Mouse (Mus musculus) neural tube, embryonic 14.5 days (tissue): ENCODE measurements around the gene Zfp784. TPM values are rescaled to one million over a fixed set of nuclear protein-coding genes. Genes with fewer than 3 reads are reported as not detected.
"Not testable (repeated sequence)": the region's sequence is repeated elsewhere in the genome, so short reads cannot be mapped to it uniquely, and the experiment has no call there.

Source experiments
- ATAC-seq: fragments of 200-750 bp; cut with Nextera tagmentation; 2 replicates; pipeline ENCODE4 v1.8.0; 2017; ENCODE audit warnings: low read depth, mild to moderate bottlenecking, moderate TSS enrichment, moderate library complexity
- H3K27ac ChIP-seq: fragments of 300-500 bp; sonication (generic); 2 replicates; pipeline ENCODE4 v1.5.1; 2014; ENCODE audit warnings: low read depth, mild to moderate bottlenecking, control low read depth, low read length, moderate library complexity, mixed read lengths
- H3K27me3 ChIP-seq: fragments of 300-500 bp; sonication (generic); 2 replicates; pipeline ENCODE4 v1.6.1; 2014; ENCODE audit warnings: low read length; ENCODE audit not compliant: control insufficient read depth, insufficient read depth
- H3K36me3 ChIP-seq: fragments of 300-500 bp; sonication (generic); 2 replicates; pipeline ENCODE4 v1.6.1; 2014; ENCODE audit warnings: low read length, mixed read lengths; ENCODE audit not compliant: control insufficient read depth, insufficient read depth
- H3K4me1 ChIP-seq: fragments of 300-500 bp; sonication (generic); 2 replicates; pipeline ENCODE4 v1.6.1; 2014; ENCODE audit warnings: low read length; ENCODE audit not compliant: control insufficient read depth, insufficient read depth
- H3K4me2 ChIP-seq: fragments of 300-500 bp; sonication (generic); 2 replicates; pipeline ENCODE4 v1.6.1; 2014; ENCODE audit warnings: mild to moderate bottlenecking, low read depth, low read length, control low read depth
- H3K4me3 ChIP-seq: fragments of 300-500 bp; sonication (generic); 2 replicates; pipeline ENCODE4 v1.5.1; 2014; ENCODE audit warnings: low read depth, low read length, control low read depth, mixed read lengths
- H3K9ac ChIP-seq: fragments of 300-500 bp; sonication (generic); replicated peaks from 2 replicates; pipeline ENCODE4 v1.6.1; 2014; ENCODE audit warnings: low read depth, mild to moderate bottlenecking, control low read depth, low read length, mixed read lengths
- H3K9me3 ChIP-seq: fragments of 300-500 bp; sonication (generic); 2 replicates; pipeline ENCODE4 v1.6.1; 2016; ENCODE audit warnings: low read length; ENCODE audit not compliant: control insufficient read depth
- WGBS: fragments of 180-500 bp; shearing (Covaris S2); extraction: QIAGEN DNeasy Blood & Tissue Kit; methylation state at CpG from one replicate; pipeline ENCODE4 v1.1.7; 2014; 5-methylcytosine and 5-hydroxymethylcytosine counted together
- polyA plus RNA-seq: library from polyadenylated mRNA; unstranded; fragments of >200 nt; fragmentation: Nextera tagmentation; extraction: Ambion mirVana; gene quantifications from 2 replicates; pipeline ENCODE4 v1.2.1, GENCODE M21; 2014

Gene Zfp784
- polyA plus RNA-seq, 1 experiment from 2014 or later, result 8.5 TPM

- Histone ChIP-seq H3K4me2 (peak within 1 kb of the TSS; percentile 83), H3K36me3 (peaks cover 9% of the 10 kb centered on the region; the same call in 1 of the 2 replicates), H3K4me1 (peaks cover 7% of the 10 kb centered on the region), H3K4me3 (peak within 1 kb of the TSS; percentile 81), H3K27ac (peak within 1 kb of the TSS; percentile 92), H3K9me3 (no peaks in the 10 kb centered on the region), H3K9ac (peak within 1 kb of the TSS; percentile 96), H3K27me3 (no peaks in the 10 kb centered on the region)
- peak; percentile 89 for ATAC-seq
- WGBS, result under 1% methylated on average over 46 of the region's 49 CpGs
Observed at GRCm38 (mm10) chr7:5020000-5020681, 18.1 kb downstream of the Zfp784 start, which contains the start of the genes Zfp865 and Ccdc106. TSS of gene Zfp865 (plus strand) at chr7:5020376. TSS of gene Ccdc106 (plus strand) at chr7:5020553.

DNA sequence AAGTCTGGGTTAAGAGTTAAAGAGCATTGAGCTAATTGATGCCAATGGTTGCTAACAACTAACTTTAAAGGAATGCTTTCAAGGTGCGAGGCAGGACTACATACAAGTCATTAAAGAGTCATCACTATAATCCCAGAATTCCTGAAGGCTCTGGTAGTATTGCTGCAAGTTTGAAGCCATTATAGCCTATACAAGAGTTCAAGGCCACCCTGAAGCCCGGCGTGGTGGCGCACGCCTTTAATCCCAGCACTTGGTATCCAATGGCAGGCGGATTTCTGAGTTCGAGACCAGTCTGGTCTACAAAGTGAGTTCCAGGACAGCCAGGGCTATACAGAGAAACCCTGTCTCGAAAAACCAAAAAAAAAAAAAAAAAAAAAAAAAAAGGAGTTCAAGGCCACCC, 18.7 kb downstream of the Zfp784 start:
- Histone ChIP-seq H3K27ac (peak overlapping the region; percentile 60; the same call in 1 of the 2 replicates), H3K4me2 (peak overlapping the region; percentile 29), H3K4me3 (peak overlapping the region; percentile 81)
- H3K27me3 ChIP-seq, H3K36me3 ChIP-seq, H3K4me1 ChIP-seq, H3K9ac ChIP-seq, H3K9me3 ChIP-seq, ATAC-seq: not testable (repeated sequence)
- WGBS, result 28% methylated on average over 8 of the region's 8 CpGs

GRCm38 (mm10) chr7:5017931-5018330, 20.3 kb downstream of the Zfp784 start:
- no peak overlapping the region for H3K4me3 ChIP-seq
- H3K9me3 ChIP-seq, result no peaks in the 10 kb centered on the region
- H3K27me3 ChIP-seq, result no peaks in the 10 kb centered on the region
- H3K9ac ChIP-seq, result no peak overlapping the region
- H3K36me3 ChIP-seq, result peaks cover 6% of the 10 kb centered on the region; the same call in 1 of the 2 replicates
- H3K4me2 ChIP-seq, result no peak overlapping the region
- ATAC-seq, result no peak
- WGBS, result 96% methylated on average over 21 of the region's 21 CpGs
- no peak overlapping the region for H3K27ac ChIP-seq
- peaks cover 7% of the 10 kb centered on the region for H3K4me1 ChIP-seq

DNA sequence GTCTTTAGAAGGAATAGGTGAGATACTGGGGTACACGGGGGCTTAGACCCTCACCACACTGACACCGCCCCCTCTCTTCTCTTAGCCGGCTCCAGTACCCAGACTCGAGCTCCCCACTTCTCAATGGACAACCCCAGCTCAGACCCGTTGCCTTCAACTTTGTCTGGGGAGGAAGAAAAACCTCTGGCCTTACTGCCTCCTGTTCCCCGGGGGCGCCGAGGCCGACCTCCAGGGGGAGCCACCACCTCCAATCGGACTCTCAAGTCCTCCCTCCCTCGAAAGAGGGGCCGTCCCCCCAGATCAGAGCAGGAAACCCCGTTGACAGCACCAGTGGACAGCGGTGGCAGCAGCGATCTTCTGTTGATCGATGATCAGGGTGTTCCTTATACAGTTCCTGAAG, 20.9 kb downstream of the Zfp784 start:
- peaks cover 7% of the 10 kb centered on the region for H3K4me1 ChIP-seq
- peaks cover 8% of the 10 kb centered on the region; the same call in 1 of the 2 replicates for H3K36me3 ChIP-seq
- H3K9me3 ChIP-seq, result no peaks in the 10 kb centered on the region
- 93% methylated on average over 16 of the region's 16 CpGs for WGBS
- ATAC-seq, result no peak
- no peak overlapping the region for H3K4me3 ChIP-seq
- H3K27me3 ChIP-seq, result no peaks in the 10 kb centered on the region
- H3K4me2 ChIP-seq, result no peak overlapping the region
- H3K9ac ChIP-seq, result no peak overlapping the region
- H3K27ac ChIP-seq, result no peak overlapping the region

DNA sequence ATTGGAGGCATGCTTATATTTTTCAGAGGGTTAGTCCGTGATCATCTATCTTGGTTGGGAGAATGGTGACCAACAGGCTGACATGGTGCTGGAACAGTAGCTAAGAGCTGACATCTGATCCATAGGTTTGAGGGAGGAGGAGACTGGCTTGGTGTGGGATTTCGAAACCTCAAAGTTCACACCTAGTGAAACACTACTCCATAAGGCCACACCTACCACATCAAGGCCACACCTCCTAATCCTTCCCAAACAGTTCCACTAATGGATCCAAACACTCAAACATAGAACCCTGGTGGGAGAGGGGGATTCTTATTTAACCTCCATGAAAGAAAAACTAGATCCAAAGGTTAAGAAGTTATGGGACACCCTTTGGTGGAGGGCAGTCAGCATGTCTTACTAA, 21.3 kb downstream of the Zfp784 start:
- Histone ChIP-seq H3K9ac (no peak overlapping the region), H3K4me1 (peaks cover 7% of the 10 kb centered on the region), H3K27me3 (no peaks in the 10 kb centered on the region), H3K9me3 (no peaks in the 10 kb centered on the region), H3K36me3 (peaks cover 6% of the 10 kb centered on the region; the same call in 1 of the 2 replicates), H3K4me2 (no peak overlapping the region), H3K27ac (no peak overlapping the region), H3K4me3 (no peak overlapping the region)
- WGBS, result 96% methylated on average over 2 of the region's 2 CpGs
- ATAC-seq, result no peak

GRCm38 (mm10) chr7:5016057-5016456, 22.2 kb downstream of the Zfp784 start:
- H3K27ac ChIP-seq, result peak overlapping the region; percentile 98
- 53% methylated on average over 3 of the region's 3 CpGs for WGBS
- H3K4me1 ChIP-seq, result peaks cover 2% of the 10 kb centered on the region
- ATAC-seq, result no peak
- no peak overlapping the region for H3K9ac ChIP-seq
- no peaks in the 10 kb centered on the region for H3K27me3 ChIP-seq
- peak overlapping the region; percentile 46 for H3K4me2 ChIP-seq
- H3K9me3 ChIP-seq, result no peaks in the 10 kb centered on the region
- peaks cover 11% of the 10 kb centered on the region for H3K36me3 ChIP-seq
- H3K4me3 ChIP-seq, result peak overlapping the region; percentile 58

GRCm38 (mm10) chr7:5015118-5016001, 22.9 kb downstream of the Zfp784 start, which contains the start of gene Gm44973:
TSS of gene Gm44973 (plus strand) at chr7:5015496.
- under 1% methylated on average over 41 of the region's 76 CpGs for WGBS
- Histone ChIP-seq H3K4me2 (peak within 1 kb of the TSS; percentile 46), H3K27me3 (no peaks in the 10 kb centered on the region), H3K9ac (peak within 1 kb of the TSS; percentile 70), H3K4me3 (peak within 1 kb of the TSS; percentile 58), H3K36me3 (peaks cover 16% of the 10 kb centered on the region), H3K27ac (peak within 1 kb of the TSS; percentile 98), H3K9me3 (no peaks in the 10 kb centered on the region), H3K4me1 (no peaks in the 10 kb centered on the region)
- peak; percentile 77 for ATAC-seq

- Histone ChIP-seq H3K36me3 (peaks cover 20% of the 10 kb centered on the region), H3K9ac (peak within 1 kb of the TSS; percentile 70), H3K27me3 (no peaks in the 10 kb centered on the region), H3K27ac (peak within 1 kb of the TSS; percentile 98), H3K4me1 (no peaks in the 10 kb centered on the region), H3K4me3 (peak within 1 kb of the TSS; percentile 58), H3K4me2 (peak within 1 kb of the TSS; percentile 46), H3K9me3 (no peaks in the 10 kb centered on the region)
- peak; percentile 81 for ATAC-seq
- WGBS, result under 1% methylated on average over 42 of the region's 42 CpGs
Observed at GRCm38 (mm10) chr7:5014251-5015117, 23.8 kb downstream of the Zfp784 start, which contains the start of the genes Zfp524 and Fiz1. TSS of gene Zfp524 (plus strand) at chr7:5014415. TSS of gene Fiz1 (minus strand) at chr7:5014697.
